ENCODE assay signal across 9 mouse cellular contexts in the genomic region with DNA sequence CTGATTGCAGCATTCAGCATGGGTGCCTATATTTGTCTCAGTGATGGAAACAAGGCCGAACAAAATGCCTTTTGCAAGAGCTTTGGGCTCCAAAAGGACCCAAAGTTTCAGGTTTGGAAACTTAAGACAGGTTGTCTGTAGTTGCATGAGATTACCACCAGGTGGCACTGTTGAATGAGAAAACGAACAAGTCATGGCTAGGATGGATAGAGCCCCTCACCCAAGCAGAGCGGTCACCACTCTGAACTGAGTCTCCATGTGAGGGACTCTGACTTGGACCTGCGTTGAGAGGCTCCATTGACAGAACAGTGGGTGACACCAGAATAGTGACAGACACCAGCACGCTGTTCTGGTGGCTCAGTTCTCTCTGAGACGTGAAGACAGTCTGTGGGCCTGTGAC. TPM values are rescaled to one million over a fixed set of nuclear protein-coding genes. Genes with fewer than 3 reads are reported as not detected.
DNase-seq lines count a peak whose midpoint lies in the region; ATAC-seq and TF ChIP-seq lines count a peak whose summit lies in the region.
"Had no signal": no experiment of that assay in that cellular context is flagged by ENCODE, and none has a peak within 500 bp of the region (broad histone marks: within the 10 kb centered on the region; RNA-seq: fewer than 3 reads in every experiment).

No protein-coding gene starts in this region.

- 28% methylated on average over 6 of the region's 6 CpGs for WGBS in limb, embryonic 13.5 days
- 52% methylated on average over 6 of the region's 6 CpGs for WGBS in neural tube, embryonic 13.5 days

- no peaks in the 10 kb centered on the region for H3K36me3 ChIP-seq in E14TG2a.4 (ENCODE audit: insufficient read depth, low read length)
- H3K36me3 ChIP-seq in limb, embryonic 13.5 days: no peaks in the 10 kb centered on the region
- H3K36me3 ChIP-seq in neural tube, embryonic 13.5 days: no peaks in the 10 kb centered on the region

- H3K4me1 ChIP-seq in E14TG2a.4 (replicated peaks; ENCODE audit: low read depth, low read length): no peaks in the 10 kb centered on the region
- peaks cover 13% of the 10 kb centered on the region for H3K4me1 ChIP-seq in limb, embryonic 13.5 days
- peaks cover 48% of the 10 kb centered on the region for H3K4me1 ChIP-seq in neural tube, embryonic 13.5 days (replicated peaks)

- ATAC-seq in frontal cortex, adult (ENCODE audit: low TSS enrichment): no peak
- ATAC-seq in limb, embryonic 13.5 days (ENCODE audit: low FRiP score, low read depth): peak; percentile 57; the same call in 1 of the 2 replicates
- ATAC-seq in neural tube, embryonic 13.5 days (ENCODE audit: low read depth): 0 out of 2 replicates have a peak, but pooled peaks have one; percentile 29

- peak; percentile 19 to 51 for DNase-seq in frontal cortex, postnatal 36 days (ENCODE audit: low spot score in 2 of 2)
- peak; percentile 85 for DNase-seq in embryo, embryonic 10 days (ENCODE audit: low spot score)
- peak; percentile 62 for DNase-seq in heart, postnatal 4 days
- DNase-seq in adrenal gland, postnatal 36 days: no peak

- H3K9ac ChIP-seq in limb, embryonic 13.5 days: no peak overlapping the region
- H3K9ac ChIP-seq in neural tube, embryonic 13.5 days: no peak overlapping the region

- no peak overlapping the region for H3K27ac ChIP-seq in limb, embryonic 13.5 days
- H3K27ac ChIP-seq in neural tube, embryonic 13.5 days (replicated peaks): no peak overlapping the region

- H3K27me3 ChIP-seq in E14TG2a.4 (ENCODE audit: insufficient read depth, low read length): peaks cover 11% of the 10 kb centered on the region; the same call in 1 of the 2 replicates
- H3K27me3 ChIP-seq in limb, embryonic 13.5 days: no peaks in the 10 kb centered on the region
- H3K27me3 ChIP-seq in neural tube, embryonic 13.5 days: no peaks in the 10 kb centered on the region

- H3K4me3 ChIP-seq in E14TG2a.4 (replicated peaks; ENCODE audit: low read length): no peak overlapping the region
- no peak overlapping the region for H3K4me3 ChIP-seq in limb, embryonic 13.5 days
- no peak overlapping the region for H3K4me3 ChIP-seq in neural tube, embryonic 13.5 days

- H3K9me3 ChIP-seq in E14TG2a.4 (ENCODE audit: low read length): no peaks in the 10 kb centered on the region
- H3K9me3 ChIP-seq in limb, embryonic 13.5 days: no peaks in the 10 kb centered on the region
- H3K9me3 ChIP-seq in neural tube, embryonic 13.5 days: no peaks in the 10 kb centered on the region

- TF ChIP-seq CTCF in E14TG2a.4 (conservative IDR thresholded peaks at IDR 0.05; ENCODE audit: low read length): peak; percentile 69

- H3K4me2 ChIP-seq in limb, embryonic 13.5 days (replicated peaks): no peak overlapping the region
- no peak overlapping the region for H3K4me2 ChIP-seq in neural tube, embryonic 13.5 days

RNA-seq across cellular contexts. Expression of gene Krtap5-4, which starts 13.2 kb away (rescaled TPM):
- total RNA-seq in heart, postnatal 4 days (2021): not detected
- not detected in 2 replicates for polyA plus RNA-seq in limb, embryonic 13.5 days (2015; fragmentation: Nextera tagmentation; extraction: Ambion mirVana)
- not detected in 2 replicates for polyA plus RNA-seq in neural tube, embryonic 13.5 days (2015; fragmentation: Nextera tagmentation; extraction: Ambion mirVana)
- not detected for total RNA-seq in adrenal gland, postnatal 36 days (2021)
- total RNA-seq: left cerebral cortex, postnatal 10 days had no signal

RNA-seq across cellular contexts. Expression of gene Krtap5-1, which starts 19.6 kb away (rescaled TPM):
- not detected for total RNA-seq in heart, postnatal 4 days (2021)
- polyA plus RNA-seq in limb, embryonic 13.5 days (2015; fragmentation: Nextera tagmentation; extraction: Ambion mirVana): not detected in 2 replicates
- not detected in 2 replicates for polyA plus RNA-seq in neural tube, embryonic 13.5 days (2015; fragmentation: Nextera tagmentation; extraction: Ambion mirVana)
- not detected for total RNA-seq in adrenal gland, postnatal 36 days (2021)
- total RNA-seq: left cerebral cortex, postnatal 10 days had no signal

RNA-seq across cellular contexts. Expression of gene Gm4559, which starts 42.4 kb away (rescaled TPM):
- not detected for total RNA-seq in heart, postnatal 4 days (2021)
- not detected in 2 replicates for polyA plus RNA-seq in limb, embryonic 13.5 days (2015; fragmentation: Nextera tagmentation; extraction: Ambion mirVana)
- polyA plus RNA-seq in neural tube, embryonic 13.5 days (2015; fragmentation: Nextera tagmentation; extraction: Ambion mirVana): not detected in 2 replicates
- total RNA-seq in adrenal gland, postnatal 36 days (2021): not detected
- total RNA-seq: left cerebral cortex, postnatal 10 days had no signal

RNA-seq across cellular contexts. Expression of gene Ifitm10, which starts 57.0 kb away (rescaled TPM):
- total RNA-seq in heart, postnatal 4 days (2021): 1 to 10 TPM; 2.0 TPM
- 1.1 and 1.5 TPM in 2 replicates for polyA plus RNA-seq in limb, embryonic 13.5 days (2015; fragmentation: Nextera tagmentation; extraction: Ambion mirVana)
- 2.5 and 3.0 TPM in 2 replicates for polyA plus RNA-seq in neural tube, embryonic 13.5 days (2015; fragmentation: Nextera tagmentation; extraction: Ambion mirVana)
- total RNA-seq in adrenal gland, postnatal 36 days (2021): 1 to 10 TPM; 3.0 to 4.4 TPM

RNA-seq across cellular contexts. Expression of gene Gm2431, which starts 58.4 kb away (rescaled TPM):
- total RNA-seq in heart, postnatal 4 days (2021): not detected
- polyA plus RNA-seq in limb, embryonic 13.5 days (2015; fragmentation: Nextera tagmentation; extraction: Ambion mirVana): not detected in 2 replicates
- not detected in 2 replicates for polyA plus RNA-seq in neural tube, embryonic 13.5 days (2015; fragmentation: Nextera tagmentation; extraction: Ambion mirVana)
- not detected for total RNA-seq in adrenal gland, postnatal 36 days (2021)
- total RNA-seq: left cerebral cortex, postnatal 10 days had no signal

Comparison
In these comparisons a context has a peak if more than half of its experiments do, and no peak if none do; other contexts are left out.
1. DNase-seq: peak in frontal cortex, postnatal 36 days (2 of 2), embryo, embryonic 10 days (single experiment) and heart, postnatal 4 days (single experiment); none in adrenal gland, postnatal 36 days (0 of 2).